Mouse (Mus musculus) CD4-positive helper T cell, adult 2 months (primary cell): Measurements from ENCODE around the gene 4833439L19Rik.

ENCODE experiments used
- DNase-seq: peaks from one replicate; pipeline ENCODE4 v3.0.0-alpha.2; 2012; ENCODE audit warnings: low read depth, missing footprints, low spot score

Gene 4833439L19Rik

DNA sequence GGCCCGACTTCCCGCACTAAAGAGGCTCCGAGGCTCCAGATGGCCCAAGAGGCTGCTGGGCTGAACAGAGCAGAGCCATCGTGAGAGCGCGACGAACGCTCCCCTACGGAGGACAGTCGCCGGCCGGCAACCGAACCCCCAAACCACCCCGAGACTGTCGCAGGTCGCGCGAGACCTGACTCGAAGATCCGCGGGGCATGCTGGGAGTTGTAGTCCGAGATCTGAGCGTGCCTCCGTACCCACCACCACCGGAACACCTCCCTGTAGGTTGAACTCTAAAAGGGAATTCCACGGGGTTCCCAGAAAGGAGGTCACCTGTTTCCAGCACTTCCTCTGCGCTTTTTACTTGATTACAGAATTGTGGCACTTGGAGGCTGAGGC is at the start of gene 4833439L19Rik:
Gene 4833439L19Rik (minus strand): TSS at position 235 of the 381 bp plus-strand sequence.
- peak; percentile 94 for DNase-seq

DNA sequence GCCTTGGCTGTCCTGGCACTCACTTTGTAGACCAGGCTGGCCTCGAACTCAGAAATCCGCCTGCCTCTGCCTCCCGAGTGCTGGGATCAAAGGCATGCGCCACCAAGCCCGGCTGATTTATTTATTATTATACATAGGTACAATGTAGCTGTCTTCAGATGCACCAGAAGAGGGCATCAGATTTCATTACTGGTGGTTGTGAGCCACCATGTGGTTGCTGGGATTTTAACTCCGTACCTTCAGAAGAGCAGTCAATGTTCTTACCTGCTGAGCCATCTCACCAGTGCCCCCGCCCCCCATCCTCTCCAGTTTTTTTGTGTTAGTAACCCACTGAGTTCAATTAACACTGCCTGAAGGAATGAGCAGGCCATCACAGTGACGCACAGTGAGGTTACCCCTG is 47.9 kb upstream of the 4833439L19Rik start:
- peak; percentile 28 for DNase-seq

DNA sequence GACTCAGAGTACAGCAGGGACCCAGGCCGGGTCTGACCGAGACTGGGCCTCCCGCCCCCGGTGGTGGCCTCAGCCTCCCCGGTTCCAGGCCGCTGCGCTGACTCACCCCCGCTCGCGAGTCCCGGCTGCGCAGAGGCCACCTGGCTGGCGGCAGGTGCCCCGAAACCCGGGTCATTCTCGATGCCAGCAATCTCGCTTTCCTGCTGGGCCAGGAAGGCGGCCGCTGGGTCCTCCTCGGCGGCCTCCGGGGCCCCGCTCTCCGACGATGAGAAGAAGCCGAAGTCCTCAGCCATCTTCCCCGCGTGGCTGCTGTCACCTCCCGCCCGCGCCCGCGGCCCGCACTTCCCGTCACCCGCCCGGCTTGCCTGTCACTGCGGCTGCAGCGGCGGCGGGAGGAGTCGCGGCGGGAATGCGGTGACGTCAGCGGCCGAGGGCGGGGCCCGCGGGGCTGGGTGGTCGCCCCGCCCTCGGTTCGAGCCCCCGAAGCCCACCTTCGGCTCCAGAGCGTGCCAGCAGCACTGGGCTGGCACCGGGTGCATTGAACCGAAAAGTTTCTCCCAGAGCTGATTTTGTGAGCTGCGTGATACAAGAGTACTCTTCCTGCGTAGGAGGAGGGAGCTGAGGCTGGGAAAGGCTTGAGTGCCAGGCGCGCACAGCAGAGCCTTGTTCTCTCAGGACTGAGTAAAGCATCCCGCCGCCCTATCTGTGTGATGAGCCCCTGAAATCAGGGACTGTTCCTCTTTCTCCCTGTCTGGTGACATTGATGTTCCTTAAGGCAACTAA is 45.9 kb upstream of the 4833439L19Rik start, which contains the start of gene Cltb:
Gene Cltb (minus strand): TSS at position 373 of the 783 bp plus-strand sequence.
- DNase-seq = peak; percentile 85

DNA sequence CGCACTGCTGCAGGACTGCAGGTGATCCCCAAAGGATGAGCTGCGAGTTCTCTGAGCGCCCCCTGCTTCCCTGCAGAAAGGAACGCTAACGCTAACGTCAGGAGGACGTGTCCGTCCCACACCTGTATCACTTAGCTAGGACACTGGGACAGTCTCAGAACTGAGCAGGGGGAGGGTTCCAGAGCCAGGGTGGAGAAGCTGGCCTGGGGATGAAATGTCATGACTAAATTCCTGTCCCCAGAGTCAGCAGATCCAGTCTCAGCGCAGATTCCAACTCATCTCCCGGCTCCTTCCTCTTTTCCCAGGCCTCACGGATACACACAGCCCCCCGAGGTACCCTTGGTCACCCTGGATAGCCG is 45.4 kb upstream of the 4833439L19Rik start:
- DNase-seq = peak; percentile 11

DNA sequence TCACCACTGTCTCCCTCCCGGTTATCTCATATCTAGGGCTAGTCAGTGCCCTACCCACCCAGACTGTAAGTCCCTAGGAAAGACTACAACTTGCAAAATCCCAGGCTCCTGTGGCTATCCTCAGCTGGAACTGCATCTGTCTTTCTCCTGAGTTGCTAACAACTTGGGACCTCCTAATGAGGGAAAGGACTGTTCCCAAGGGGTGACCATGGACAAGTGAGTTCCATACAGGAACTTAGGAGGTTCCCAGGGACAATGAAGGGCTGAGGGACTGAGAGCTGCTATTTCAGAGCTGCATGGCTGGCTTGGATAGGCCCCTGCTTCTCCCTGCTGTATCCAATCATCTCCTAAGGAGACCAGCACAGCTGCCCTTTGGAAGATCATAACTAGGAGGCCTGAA is 44.1 kb upstream of the 4833439L19Rik start:
- no peak for DNase-seq

DNA sequence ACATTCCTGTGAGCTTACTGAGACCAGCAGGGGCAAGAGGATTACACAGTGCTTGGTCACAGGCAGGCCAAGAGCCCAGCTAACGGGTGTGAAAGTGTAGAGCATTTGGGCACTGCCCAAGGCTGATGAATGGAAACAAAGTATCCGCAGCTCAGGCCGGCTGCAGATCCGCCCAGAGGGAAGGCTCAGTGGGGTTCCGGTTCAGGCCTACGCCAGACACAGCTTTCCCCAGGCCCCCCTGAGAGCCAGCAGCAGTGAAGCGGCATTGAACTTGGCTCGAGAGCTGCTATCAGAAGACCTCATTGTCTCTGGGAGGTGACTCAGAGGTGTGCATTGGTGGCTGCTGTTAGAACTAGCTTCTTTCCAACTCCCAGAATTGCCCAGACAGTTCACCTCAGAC is 43.4 kb upstream of the 4833439L19Rik start:
- no peak for DNase-seq

DNA sequence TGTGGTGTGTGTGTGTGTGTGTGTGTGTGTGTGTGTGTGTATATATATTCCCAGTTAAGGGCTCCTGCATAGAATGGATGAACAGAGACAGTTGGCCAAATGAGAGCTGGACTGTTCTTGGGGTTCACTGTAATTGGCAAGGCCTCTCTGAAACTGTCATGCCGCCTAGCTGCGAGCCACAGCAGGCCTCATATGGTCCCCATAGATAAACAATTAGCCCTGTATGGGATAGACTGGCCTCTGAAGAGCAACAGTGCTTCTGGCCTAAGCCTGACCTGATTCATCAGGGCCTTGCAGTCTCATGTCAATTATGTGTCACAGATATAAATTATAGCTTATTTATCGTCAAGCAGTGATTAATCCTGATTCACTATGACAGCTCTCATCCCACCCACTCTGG is 42.8 kb upstream of the 4833439L19Rik start:
- no peak for DNase-seq

DNA sequence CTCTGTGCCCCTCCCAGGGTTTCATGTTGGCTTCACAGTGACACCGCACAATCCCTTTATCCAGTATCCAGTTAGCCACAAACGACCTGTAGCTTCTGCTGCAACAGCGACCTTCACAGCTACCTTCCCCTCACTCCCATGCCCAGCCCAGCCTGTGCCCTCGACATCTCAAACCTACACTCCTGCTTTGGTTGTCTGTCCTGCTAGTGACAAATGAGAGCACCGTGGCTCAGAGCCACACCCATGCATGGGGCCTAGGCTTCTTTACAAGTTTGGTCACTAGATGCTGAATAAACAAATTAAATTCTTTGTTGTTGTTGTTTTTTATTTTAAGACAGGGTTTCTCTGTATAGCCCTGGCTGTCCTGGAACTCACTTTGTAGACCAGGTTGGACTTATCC is 42.0 kb upstream of the 4833439L19Rik start:
- no peak for DNase-seq

DNA sequence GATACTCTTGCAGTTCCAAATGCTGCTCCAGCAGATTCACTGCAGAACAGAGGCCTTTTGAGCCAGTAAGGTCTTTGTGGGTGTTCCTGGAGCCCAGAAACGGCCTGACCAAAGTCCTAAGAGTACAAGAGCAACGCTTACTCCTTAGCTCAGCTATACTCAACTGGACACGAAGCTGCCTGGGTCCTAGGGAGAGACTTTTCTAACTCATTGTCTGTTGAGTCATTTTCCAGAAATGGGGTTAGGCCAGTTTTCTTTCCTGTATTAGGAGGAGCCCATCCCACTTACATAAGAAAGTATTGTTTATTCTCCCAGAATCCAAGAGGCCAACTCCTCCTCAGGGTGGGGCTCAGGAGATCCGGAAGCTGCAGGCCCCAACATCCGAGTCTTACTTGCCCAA is 40.2 kb upstream of the 4833439L19Rik start:
- no peak for DNase-seq

DNA sequence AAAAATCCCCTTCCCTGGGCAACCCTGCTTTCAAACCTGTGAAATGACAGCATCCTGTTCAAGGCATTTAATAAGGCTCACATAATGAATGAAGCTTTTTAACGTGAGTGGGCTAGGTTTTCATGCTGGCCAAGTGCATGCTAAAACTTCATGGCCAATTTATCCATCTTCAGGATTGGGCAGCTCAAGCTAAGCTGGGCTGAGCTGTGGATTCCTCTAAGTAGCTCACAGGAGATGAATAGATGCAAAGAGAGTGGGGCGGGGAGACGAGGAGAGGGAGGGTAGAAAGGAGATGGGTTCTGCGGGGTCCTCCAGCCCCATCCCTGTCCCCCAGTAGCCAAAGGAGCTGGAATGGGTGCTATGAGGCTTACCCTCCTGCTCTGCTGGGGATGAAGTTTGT is 39.0 kb upstream of the 4833439L19Rik start:
- no peak for DNase-seq

DNA sequence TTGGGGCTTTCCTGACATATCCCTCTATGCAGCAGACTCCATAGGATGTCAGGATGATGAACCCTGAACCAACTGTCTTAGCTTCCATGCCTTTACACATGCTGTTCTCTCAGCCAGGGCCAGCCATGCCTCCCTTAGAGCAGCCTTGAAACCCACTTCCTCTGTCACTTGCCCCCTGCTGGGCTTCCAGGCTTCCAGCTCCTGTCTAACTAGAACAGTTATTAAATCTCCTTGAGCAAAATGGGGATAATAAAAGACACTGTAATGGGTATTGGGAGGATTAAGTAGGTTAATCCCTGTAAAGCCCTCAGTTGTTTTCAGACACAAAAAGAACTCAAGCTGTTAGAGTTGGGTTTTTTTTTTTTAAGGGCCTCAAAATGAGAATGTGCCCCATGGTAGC is 38.3 kb upstream of the 4833439L19Rik start:
- no peak for DNase-seq

DNA sequence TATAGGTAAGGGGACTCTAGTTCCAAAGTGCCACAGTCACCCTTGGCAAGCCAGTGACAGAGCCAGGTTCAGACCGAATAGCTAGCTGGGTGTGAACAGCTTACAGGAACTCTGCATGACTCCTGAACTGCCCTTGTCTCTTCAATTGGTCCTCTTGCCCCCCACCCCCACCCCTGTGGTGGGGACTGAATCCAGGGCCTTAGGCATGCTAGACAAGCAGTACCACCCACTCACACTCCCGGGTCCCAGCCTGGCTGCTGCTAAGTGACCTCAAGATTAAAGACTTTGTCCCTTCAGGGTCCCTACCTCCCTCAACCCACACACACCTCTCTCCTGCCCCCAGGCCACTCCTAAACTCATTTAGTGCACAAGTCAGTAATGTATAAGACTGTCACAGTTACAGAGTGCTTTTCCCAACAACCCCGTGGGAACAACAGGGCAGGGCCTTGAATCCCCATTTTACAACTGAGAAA is 37.4 kb upstream of the 4833439L19Rik start:
- DNase-seq = no peak

DNA sequence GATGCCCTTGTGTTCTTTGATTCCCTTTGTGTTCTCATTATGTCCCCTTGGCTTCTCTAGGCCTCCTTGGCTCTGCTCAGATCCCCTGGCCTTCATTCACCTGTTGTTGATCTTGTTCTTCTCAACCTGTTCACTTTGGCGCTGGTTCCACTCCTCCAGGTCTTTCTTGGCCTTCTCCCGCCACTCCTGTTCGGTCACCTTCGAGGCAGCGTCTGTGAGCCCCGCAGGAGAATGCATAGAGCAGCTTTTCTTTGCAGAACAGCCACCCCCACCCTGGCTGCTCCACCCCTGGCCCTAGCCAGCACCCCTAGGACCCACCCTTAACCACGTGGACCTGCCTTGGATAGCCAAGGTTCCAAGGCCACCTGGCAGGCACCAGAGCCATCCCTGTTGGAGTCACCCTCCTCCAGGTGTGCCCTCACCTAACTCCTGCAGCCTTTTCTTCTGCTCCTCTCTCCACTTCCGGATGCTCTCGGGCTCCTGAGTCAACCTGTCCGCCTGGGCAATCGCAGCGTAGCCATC is 33.4 kb upstream of the 4833439L19Rik start:
- DNase-seq = no peak

DNA sequence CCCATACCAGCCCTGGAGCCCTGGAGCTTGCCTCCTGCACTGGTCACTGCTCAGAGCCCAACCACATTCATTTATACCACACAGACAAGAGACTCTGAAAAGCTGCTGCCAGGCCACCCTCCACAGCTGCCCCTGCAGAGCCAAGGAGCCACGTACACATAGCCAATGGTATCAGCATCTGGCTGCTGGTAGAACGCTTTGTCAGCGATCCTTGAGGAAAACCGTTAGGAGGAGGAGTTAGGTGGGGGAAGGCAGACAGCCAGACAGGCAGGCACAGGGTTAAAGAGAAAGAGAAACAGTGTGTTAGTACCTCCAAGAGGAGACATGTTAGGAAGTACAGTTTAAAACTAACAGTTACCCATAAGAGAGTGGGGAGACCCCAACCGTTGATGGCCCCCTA is 31.6 kb upstream of the 4833439L19Rik start:
- no peak for DNase-seq

DNA sequence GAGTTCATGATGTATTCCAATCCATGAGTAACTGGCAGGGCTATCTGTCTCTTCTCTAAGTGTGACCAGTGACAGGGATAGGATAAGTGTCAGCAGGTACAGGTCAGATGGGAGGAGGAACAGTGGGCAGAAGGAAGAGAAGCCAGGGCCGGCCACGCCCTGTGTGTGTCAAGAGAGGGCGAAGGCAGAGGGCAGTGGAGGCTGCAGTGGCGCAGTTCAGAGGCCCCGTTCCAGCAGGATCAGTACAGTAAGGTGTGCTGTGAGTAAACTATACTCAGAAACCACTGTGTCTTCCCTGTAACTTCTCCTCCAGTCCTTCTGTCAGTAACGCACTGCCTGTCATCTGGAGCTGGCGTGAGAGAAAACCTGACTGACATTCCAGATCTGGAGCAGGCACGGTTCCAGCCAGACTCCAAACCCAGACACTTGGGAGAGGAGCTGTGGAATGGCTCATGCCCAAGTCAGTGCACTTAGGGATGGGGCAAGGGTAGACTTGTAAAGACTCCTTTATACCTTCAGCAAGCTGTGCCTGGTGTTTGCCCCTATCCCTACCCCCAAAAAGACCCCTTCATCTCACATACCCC is 31.0 kb upstream of the 4833439L19Rik start:
- DNase-seq = no peak

DNA sequence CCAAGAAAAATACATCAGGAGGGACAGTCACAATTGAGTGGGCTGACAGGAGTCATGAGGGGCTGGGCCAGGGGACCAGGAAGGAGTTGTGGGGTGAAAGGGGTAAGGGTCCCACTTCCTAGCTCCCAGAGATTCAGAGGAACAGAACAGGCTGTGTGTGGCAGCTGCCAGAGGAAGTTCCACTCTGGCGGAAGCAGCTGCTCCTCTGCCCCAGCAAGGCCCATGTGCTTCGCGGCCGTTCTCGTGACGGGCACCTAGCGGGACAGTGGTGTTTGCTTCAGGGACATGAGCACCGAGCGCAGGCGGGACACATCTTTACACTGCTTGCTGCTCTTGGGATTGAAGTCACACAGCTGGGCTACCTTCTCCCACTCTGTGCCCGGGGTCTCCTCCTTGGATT is 28.4 kb upstream of the 4833439L19Rik start:
- DNase-seq = no peak

DNA sequence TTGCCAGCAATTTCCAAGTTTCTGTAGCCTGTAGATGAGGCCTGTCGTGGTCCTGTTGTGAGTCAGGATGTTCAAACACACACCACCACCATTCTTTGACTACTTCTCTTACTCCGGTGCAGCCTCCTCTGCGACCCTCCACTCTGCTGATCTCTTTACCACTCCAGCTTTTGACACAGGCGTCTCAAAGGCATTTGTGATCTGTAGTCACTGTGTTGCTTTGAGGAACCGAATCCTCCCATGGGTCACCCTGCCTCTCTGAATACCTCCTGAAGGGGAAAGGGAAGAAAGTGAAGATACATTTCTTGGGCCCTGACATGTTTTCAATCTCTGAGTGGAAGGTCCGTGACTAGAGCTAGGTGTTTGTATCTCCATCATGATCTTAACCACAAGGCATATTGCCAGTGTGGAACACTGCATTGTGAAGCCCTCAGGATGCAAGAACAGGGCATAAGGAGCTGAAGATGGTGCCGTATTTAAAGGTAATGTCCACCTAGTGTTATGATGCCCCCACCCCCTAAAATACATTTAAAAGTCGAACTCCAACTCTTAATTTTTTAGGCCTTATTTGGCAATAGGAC is 26.6 kb upstream of the 4833439L19Rik start:
- no peak for DNase-seq

DNA sequence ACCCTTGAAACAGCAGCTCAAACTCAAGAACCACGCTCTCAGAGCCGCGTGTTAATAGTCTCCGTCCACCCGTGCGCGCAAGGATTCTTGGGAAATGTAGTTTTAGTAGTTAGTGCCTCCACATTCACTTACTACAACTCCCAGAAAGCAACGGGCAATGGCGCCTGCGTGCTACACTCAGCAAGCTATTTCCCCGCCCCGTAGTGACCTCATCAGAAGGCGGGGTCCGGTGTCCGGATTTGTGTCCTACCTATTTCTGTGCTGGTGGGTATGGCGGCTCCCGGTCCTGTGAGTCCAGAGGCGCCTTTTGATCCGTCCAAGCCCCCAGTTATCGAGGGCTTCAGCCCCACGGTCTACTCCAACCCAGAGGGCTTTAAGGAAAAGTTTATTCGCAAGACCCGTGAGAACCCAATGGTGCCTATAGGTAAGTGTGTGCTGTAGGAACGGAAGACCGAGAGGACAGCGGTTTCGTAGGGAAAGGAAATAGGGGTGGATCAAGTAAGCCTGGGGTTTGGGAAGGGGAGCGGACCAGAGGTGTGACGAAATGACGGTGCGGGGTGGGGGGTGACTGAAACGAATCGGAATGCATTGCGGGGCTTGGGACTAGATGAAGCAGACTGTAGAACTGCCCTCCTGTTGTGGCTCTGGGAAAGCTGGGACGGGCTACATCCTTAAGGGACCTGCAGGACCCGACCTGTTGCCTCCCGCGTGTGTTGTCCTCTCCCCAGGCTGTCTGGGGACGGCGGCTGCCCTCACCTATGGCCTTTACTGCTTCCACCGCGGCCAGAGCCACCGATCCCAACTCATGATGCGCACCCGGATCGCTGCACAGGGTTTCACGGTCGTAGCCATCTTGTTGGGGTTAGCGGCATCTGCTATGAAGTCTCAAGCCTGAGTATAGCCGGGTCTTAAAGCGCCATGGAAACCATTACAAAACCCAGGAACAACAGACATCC is 25.0 kb upstream of the 4833439L19Rik start, which contains the start of the genes Nop16 and Higd2a:
Gene Nop16 (minus strand): TSS at position 95 of the 956 bp plus-strand sequence.
Gene Higd2a (plus strand): TSS at position 212 of the 956 bp plus-strand sequence.
- DNase-seq = peak; percentile 97

DNA sequence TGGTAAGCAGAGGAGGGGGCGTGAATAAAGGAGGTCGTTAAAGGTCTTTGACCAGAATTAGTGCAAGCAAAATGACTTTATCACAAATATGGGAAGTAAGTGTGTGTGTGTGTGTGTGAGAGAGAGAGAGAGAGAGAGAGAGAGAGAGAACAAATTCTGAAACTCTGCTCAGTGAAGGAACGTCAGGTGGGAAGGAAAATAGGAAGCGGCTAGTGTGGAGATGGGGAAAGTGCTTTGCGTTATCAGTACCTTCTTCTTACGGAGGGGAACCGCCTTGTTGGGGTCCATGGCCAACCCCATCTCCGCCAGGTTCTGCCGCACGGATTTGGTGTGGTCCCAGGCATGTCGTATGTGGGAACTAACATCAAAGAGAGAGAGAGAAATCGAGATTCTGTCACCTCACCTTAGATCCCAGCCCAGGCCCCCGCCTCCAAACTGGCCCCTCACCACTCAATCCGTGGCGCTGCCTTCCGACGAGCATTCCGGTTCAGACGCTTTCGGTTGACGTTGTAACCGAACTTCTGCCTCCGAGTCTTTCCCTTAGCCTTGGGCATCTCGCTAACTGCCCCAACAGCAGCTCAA is 24.3 kb upstream of the 4833439L19Rik start:
- no peak for DNase-seq

DNA sequence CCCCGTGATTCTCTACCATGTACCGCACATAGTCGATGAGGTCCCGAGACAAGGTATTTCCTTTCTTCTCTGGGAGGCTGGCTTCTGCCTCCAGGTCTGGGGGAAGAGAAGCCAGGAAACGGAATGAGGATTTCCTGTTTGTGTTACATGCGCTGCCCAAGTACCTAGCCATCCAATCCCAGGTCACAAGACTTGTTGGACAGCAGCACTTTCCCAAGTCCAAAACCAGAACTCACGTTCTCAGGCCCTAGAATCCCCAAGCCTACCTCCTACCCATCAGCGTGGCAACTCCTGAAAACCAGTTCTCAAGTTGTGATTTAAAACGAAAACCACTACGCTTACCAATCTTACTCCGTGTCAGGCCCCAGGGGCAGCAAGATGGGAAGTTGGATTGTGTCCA is 20.6 kb upstream of the 4833439L19Rik start:
- no peak for DNase-seq

DNA sequence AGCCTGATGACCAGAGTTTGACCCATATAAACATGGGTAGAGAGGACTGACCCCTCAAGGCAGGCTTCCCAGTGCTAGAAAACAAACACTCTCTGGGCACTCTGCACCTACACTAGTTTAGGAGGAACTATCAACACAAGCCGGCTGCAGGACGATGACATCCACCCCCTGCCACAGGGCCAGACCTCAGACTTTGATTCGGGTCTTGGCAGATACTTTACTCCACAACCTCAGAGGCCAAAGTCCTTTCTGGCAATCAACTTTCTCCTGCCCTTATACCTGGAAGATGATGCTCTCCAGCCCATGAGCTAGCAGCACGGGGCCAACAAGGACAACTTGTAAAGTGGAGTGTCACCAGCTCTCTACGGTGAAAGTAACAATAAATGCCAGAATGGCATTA is 17.6 kb upstream of the 4833439L19Rik start:
- DNase-seq = no peak
